Mouse (Mus musculus): Measurements from ENCODE around the gene 1700012A03Rik.

Gene 1700012A03Rik

GRCm38 (mm10) chr6:32093312-32093711, 43.3 kb downstream of the 1700012A03Rik start:
- peak; percentile 89 for DNase-seq (ENCODE audit: low read depth, low spot score)

GRCm38 (mm10) chr6:32105547-32106275, 55.7 kb downstream of the 1700012A03Rik start:
- peak; percentile 18 for DNase-seq (ENCODE audit: low read depth, low spot score)

Measured in R1 (cell line).